Mouse (Mus musculus): ENCODE measurements around the gene Vmn2r33. TPM values are rescaled to one million over a fixed set of nuclear protein-coding genes. Genes with fewer than 3 reads are reported as not detected.
"Not testable (repeated sequence)": the region's sequence is repeated elsewhere in the genome, so short reads cannot be mapped to it uniquely, and the experiment has no call there.

The Vmn2r33 gene
- not detected in 2 replicates for polyA plus RNA-seq (2016; fragmentation: Nextera tagmentation; extraction: Ambion mirVana)

- H3K27me3 ChIP-seq (replicated peaks); H3K4me1 ChIP-seq; H3K27ac ChIP-seq; H3K9ac ChIP-seq; ATAC-seq; H3K9me3 ChIP-seq (replicated peaks); H3K4me2 ChIP-seq; H3K4me3 ChIP-seq; H3K36me3 ChIP-seq: not testable (repeated sequence)
These were observed at the start of gene Vmn2r33 for GRCm38 (mm10) chr7:7566686-7567085. TSS of gene Vmn2r33 (minus strand) at chr7:7566786.

Other genes starting within 250 kb of the Vmn2r33 start
- gene Vmn2r30, start 229.2 kb downstream of the Vmn2r33 start, polyA plus RNA-seq (2016; fragmentation: Nextera tagmentation; extraction: Ambion mirVana), result not detected in 2 replicates
- not detected in 2 replicates for gene Gm45783, start 192.2 kb downstream of the Vmn2r33 start, polyA plus RNA-seq (2016; fragmentation: Nextera tagmentation; extraction: Ambion mirVana)
- gene Vmn2r31, start 167.1 kb downstream of the Vmn2r33 start, polyA plus RNA-seq (2016; fragmentation: Nextera tagmentation; extraction: Ambion mirVana), result not detected in 2 replicates
- not detected in 2 replicates for gene Vmn2r32, start 86.8 kb downstream of the Vmn2r33 start, polyA plus RNA-seq (2016; fragmentation: Nextera tagmentation; extraction: Ambion mirVana)
- gene Vmn2r34, start 122.7 kb upstream of the Vmn2r33 start, polyA plus RNA-seq (2016; fragmentation: Nextera tagmentation; extraction: Ambion mirVana), result not detected in 2 replicates